Mouse (Mus musculus): ENCODE results near the gene Sept1. TPM values are rescaled to one million over a fixed set of nuclear protein-coding genes. Genes with fewer than 3 reads are reported as not detected.

Gene Sept1
- total and polyA plus RNA-seq, 2 experiments: 1.5 to 4.0 TPM

- H3K9ac ChIP-seq (ENCODE audit: low read depth, low read length): no peak overlapping the region
These were observed 43.6 kb upstream of the Sept1 start for GRCm38 (mm10) chr7:127276519-127276961.

GRCm38 (mm10) chr7:127273925-127274789 is 41.2 kb upstream of the Sept1 start, which contains the start of gene Sephs2:
Sephs2 (minus strand) TSS chr7:127274055.
- DNase-seq (ENCODE audit: extremely low read depth, low read depth, low spot score): peak; percentile 99
- peak; percentile 100 for TF ChIP-seq POLR2A (IDR thresholded peaks at IDR 0.05; ENCODE audit: extremely low read depth, insufficient read depth, low read length)
- TF ChIP-seq CTCF (IDR thresholded peaks at IDR 0.05; ENCODE audit: low read depth, low read length): 0 out of 2 replicates have a peak, but pooled peaks have one; percentile 3
- peaks cover 18% of the 10 kb centered on the region for H3K36me3 ChIP-seq (ENCODE audit: control insufficient read depth, insufficient read depth, low read length)
- H3K79me2 ChIP-seq (ENCODE audit: control insufficient read depth, insufficient read depth, low read length): peaks cover 16% of the 10 kb centered on the region
- H3K4me3 ChIP-seq (ENCODE audit: insufficient read depth, low read depth, low read length): peak within 1 kb of the TSS; percentile 90
- peak within 1 kb of the TSS; percentile 99 for H3K27ac ChIP-seq (replicated peaks; ENCODE audit: insufficient read depth, low read depth, low read length)
- peaks cover 21% of the 10 kb centered on the region for H3K4me1 ChIP-seq (ENCODE audit: control insufficient read depth, insufficient read depth, low read length)
- H3K27me3 ChIP-seq (ENCODE audit: control insufficient read depth, insufficient read depth, low read length): no peaks in the 10 kb centered on the region
- H3K9ac ChIP-seq (ENCODE audit: low read depth, low read length): peak within 1 kb of the TSS; percentile 80
- under 1% methylated on average over 39 of the region's 39 CpGs for WGBS

More at GRCm38 (mm10) chr7:127276519-127276961, 43.6 kb upstream of the Sept1 start:
- H3K27me3 ChIP-seq (ENCODE audit: control insufficient read depth, insufficient read depth, low read length): no peaks in the 10 kb centered on the region
- TF ChIP-seq POLR2A (IDR thresholded peaks at IDR 0.05; ENCODE audit: extremely low read depth, insufficient read depth, low read length) (no peak), CTCF (IDR thresholded peaks at IDR 0.05; ENCODE audit: low read depth, low read length) (no peak)
- H3K79me2 ChIP-seq (ENCODE audit: control insufficient read depth, insufficient read depth, low read length): peaks cover 16% of the 10 kb centered on the region
- peak overlapping the region; percentile 99 for H3K27ac ChIP-seq (replicated peaks; ENCODE audit: insufficient read depth, low read depth, low read length)
- H3K4me3 ChIP-seq (ENCODE audit: insufficient read depth, low read depth, low read length): no peak overlapping the region
- peak; percentile 97 for DNase-seq (ENCODE audit: extremely low read depth, low read depth, low spot score)
- H3K4me1 ChIP-seq (ENCODE audit: control insufficient read depth, insufficient read depth, low read length): peaks cover 21% of the 10 kb centered on the region
- WGBS: 15% methylated on average over 5 of the region's 5 CpGs
- peaks cover 10% of the 10 kb centered on the region for H3K36me3 ChIP-seq (ENCODE audit: control insufficient read depth, insufficient read depth, low read length)

GRCm38 (mm10) chr7:127273118-127273923 is 40.4 kb upstream of the Sept1 start:
- Histone ChIP-seq H3K4me3 (ENCODE audit: insufficient read depth, low read depth, low read length) (peak overlapping the region; percentile 90), H3K9ac (ENCODE audit: low read depth, low read length) (peak overlapping the region; percentile 80), H3K27me3 (ENCODE audit: control insufficient read depth, insufficient read depth, low read length) (no peaks in the 10 kb centered on the region), H3K27ac (replicated peaks; ENCODE audit: insufficient read depth, low read depth, low read length) (peak overlapping the region; percentile 83), H3K36me3 (ENCODE audit: control insufficient read depth, insufficient read depth, low read length) (peaks cover 18% of the 10 kb centered on the region), H3K79me2 (ENCODE audit: control insufficient read depth, insufficient read depth, low read length) (peaks cover 16% of the 10 kb centered on the region), H3K4me1 (ENCODE audit: control insufficient read depth, insufficient read depth, low read length) (peaks cover 21% of the 10 kb centered on the region)
- DNase-seq (ENCODE audit: extremely low read depth, low read depth, low spot score): peak; percentile 65
- WGBS: 2% methylated on average over 50 of the region's 50 CpGs
- TF ChIP-seq POLR2A (IDR thresholded peaks at IDR 0.05; ENCODE audit: extremely low read depth, insufficient read depth, low read length) (no peak), CTCF (IDR thresholded peaks at IDR 0.05; ENCODE audit: low read depth, low read length) (0 out of 2 replicates have a peak, but pooled peaks have one; percentile 13)

- Histone ChIP-seq H3K27ac (replicated peaks; ENCODE audit: insufficient read depth, low read depth, low read length) (peak overlapping the region; percentile 83), H3K9ac (ENCODE audit: low read depth, low read length) (peak overlapping the region; percentile 80), H3K36me3 (ENCODE audit: control insufficient read depth, insufficient read depth, low read length) (peaks cover 18% of the 10 kb centered on the region), H3K4me1 (ENCODE audit: control insufficient read depth, insufficient read depth, low read length) (peaks cover 16% of the 10 kb centered on the region), H3K4me3 (ENCODE audit: insufficient read depth, low read depth, low read length) (peak overlapping the region; percentile 90), H3K27me3 (ENCODE audit: control insufficient read depth, insufficient read depth, low read length) (no peaks in the 10 kb centered on the region), H3K79me2 (ENCODE audit: control insufficient read depth, insufficient read depth, low read length) (peaks cover 16% of the 10 kb centered on the region)
- TF ChIP-seq POLR2A (IDR thresholded peaks at IDR 0.05; ENCODE audit: extremely low read depth, insufficient read depth, low read length) (0 out of 2 replicates have a peak, but pooled peaks have one; percentile 40), CTCF (IDR thresholded peaks at IDR 0.05; ENCODE audit: low read depth, low read length) (no peak)
- DNase-seq (ENCODE audit: extremely low read depth, low read depth, low spot score): peak; percentile 44
- WGBS: 21% methylated on average over 15 of the region's 15 CpGs
These were observed 39.6 kb upstream of the Sept1 start for GRCm38 (mm10) chr7:127272566-127272965.

GRCm38 (mm10) chr7:127271093-127271492 is 38.2 kb upstream of the Sept1 start:
- Histone ChIP-seq H3K36me3 (ENCODE audit: control insufficient read depth, insufficient read depth, low read length) (peaks cover 18% of the 10 kb centered on the region), H3K79me2 (ENCODE audit: control insufficient read depth, insufficient read depth, low read length) (peaks cover 16% of the 10 kb centered on the region), H3K27me3 (ENCODE audit: control insufficient read depth, insufficient read depth, low read length) (no peaks in the 10 kb centered on the region), H3K9ac (ENCODE audit: low read depth, low read length) (peak overlapping the region; percentile 68), H3K27ac (replicated peaks; ENCODE audit: insufficient read depth, low read depth, low read length) (peak overlapping the region; percentile 56), H3K4me3 (ENCODE audit: insufficient read depth, low read depth, low read length) (peak overlapping the region; percentile 90), H3K4me1 (ENCODE audit: control insufficient read depth, insufficient read depth, low read length) (peaks cover 8% of the 10 kb centered on the region)
- DNase-seq (ENCODE audit: extremely low read depth, low read depth, low spot score): no peak
- 35% methylated on average over 4 of the region's 4 CpGs for WGBS
- TF ChIP-seq CTCF (IDR thresholded peaks at IDR 0.05; ENCODE audit: low read depth, low read length) (no peak), POLR2A (IDR thresholded peaks at IDR 0.05; ENCODE audit: extremely low read depth, insufficient read depth, low read length) (0 out of 2 replicates have a peak, but pooled peaks have one; percentile 18)

Measured in liver, adult 2 months (tissue).